In the genomic region with DNA sequence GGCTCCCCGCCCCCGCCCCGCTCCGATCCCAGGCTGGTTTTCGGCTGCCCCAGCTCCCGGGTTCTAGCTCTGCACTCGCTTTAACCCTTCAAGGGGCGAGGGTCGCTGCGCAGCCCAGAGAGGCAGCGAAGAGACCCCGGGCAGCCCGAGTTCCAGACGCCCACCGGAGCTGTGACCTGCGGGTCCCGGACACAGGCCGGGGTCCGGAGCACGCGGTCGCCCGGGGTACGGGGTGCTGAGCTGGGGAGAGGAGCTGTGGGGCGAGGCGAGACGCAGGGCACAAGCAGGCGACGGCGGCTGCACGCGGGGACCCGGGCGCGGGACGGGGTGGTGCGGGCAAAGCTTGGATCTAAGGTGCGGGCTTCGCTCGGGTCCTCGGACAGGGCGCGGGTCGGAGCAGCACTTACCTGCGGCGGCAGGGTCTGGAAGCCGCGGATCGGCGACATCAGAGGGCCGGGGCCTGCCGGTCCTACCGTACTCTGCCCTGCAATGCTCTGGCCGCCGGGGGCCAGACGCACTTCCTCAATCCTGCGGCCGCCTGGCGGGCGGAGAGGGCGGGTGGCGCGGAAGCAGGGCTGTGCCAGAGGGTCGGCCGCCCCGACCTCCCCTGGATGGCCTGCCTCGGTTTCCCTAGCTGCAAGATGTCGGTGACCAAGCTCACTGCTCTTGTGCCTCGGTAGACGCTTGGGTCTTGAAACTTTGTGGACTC, we compare ENCODE assay signal across 8 mouse cellular contexts. TPM values are rescaled to one million over a fixed set of nuclear protein-coding genes. Genes with fewer than 3 reads are reported as not detected.
DNase-seq lines count a peak whose midpoint lies in the region; ATAC-seq and TF ChIP-seq lines count a peak whose summit lies in the region.

A gene (minus strand): TSS at position 538 of the 709 bp plus-strand sequence.

- H3K9ac ChIP-seq in hindbrain, embryonic 14.5 days, result peak within 1 kb of the TSS; percentile 59
- peak within 1 kb of the TSS; percentile 97 for H3K9ac ChIP-seq in liver, adult 2 months (ENCODE audit: low read depth, low read length)
- peak within 1 kb of the TSS; percentile 67 for H3K9ac ChIP-seq in midbrain, embryonic 16.5 days (ENCODE audit: low read depth, low read length)

- peak; percentile 72 for ATAC-seq in hindbrain, embryonic 14.5 days (ENCODE audit: low FRiP score)
- ATAC-seq in midbrain, embryonic 16.5 days, result peak; percentile 69

- DNase-seq in layer of hippocampus, adult 11-12 months (ENCODE audit: low spot score), result peak; percentile 21
- no peak for DNase-seq in layer of hippocampus, adult 9-10 months (ENCODE audit: low spot score)
- peak; percentile 22 to 28 for DNase-seq in gastrocnemius, adult 8-10 months (ENCODE audit: low spot score in 2 of 2)
- no peak for DNase-seq in hindbrain, embryonic 14.5 days (ENCODE audit: low spot score)
- DNase-seq in liver, adult 2 months (ENCODE audit: extremely low read depth, low read depth, low spot score), result peak; percentile 50
- peak; percentile 68 for DNase-seq in testis, postnatal 10 days (ENCODE audit: low spot score)

- H3K36me3 ChIP-seq in hindbrain, embryonic 14.5 days (replicated peaks; ENCODE audit: control insufficient read depth, insufficient read depth), result no peaks in the 10 kb centered on the region
- no peaks in the 10 kb centered on the region for H3K36me3 ChIP-seq in liver, adult 2 months (ENCODE audit: control insufficient read depth, insufficient read depth, low read length)
- no peaks in the 10 kb centered on the region for H3K36me3 ChIP-seq in midbrain, embryonic 16.5 days (ENCODE audit: control insufficient read depth, insufficient read depth, low read length)

- no peaks in the 10 kb centered on the region; the same call in 1 of the 2 replicates for H3K4me1 ChIP-seq in bone marrow, adult 2 months (ENCODE audit: control insufficient read depth, insufficient read depth, low read length)
- peaks cover 3% of the 10 kb centered on the region for H3K4me1 ChIP-seq in hindbrain, embryonic 14.5 days (replicated peaks; ENCODE audit: control insufficient read depth, insufficient read depth, low read length)
- H3K4me1 ChIP-seq in liver, adult 2 months (ENCODE audit: control insufficient read depth, insufficient read depth, low read length), result peaks cover 4% of the 10 kb centered on the region
- H3K4me1 ChIP-seq in midbrain, embryonic 16.5 days (ENCODE audit: control insufficient read depth, insufficient read depth, low read length), result peaks cover 10% of the 10 kb centered on the region

- peak within 1 kb of the TSS; percentile 94 for H3K4me2 ChIP-seq in hindbrain, embryonic 14.5 days (replicated peaks)
- H3K4me2 ChIP-seq in midbrain, embryonic 16.5 days (ENCODE audit: low read length), result peak within 1 kb of the TSS; percentile 98

- peak within 1 kb of the TSS; percentile 77 for H3K4me3 ChIP-seq in bone marrow, adult 2 months (replicated peaks; ENCODE audit: control insufficient read depth, low read depth, low read length)
- H3K4me3 ChIP-seq in hindbrain, embryonic 14.5 days (replicated peaks; ENCODE audit: low read length), result peak within 1 kb of the TSS; percentile 54
- H3K4me3 ChIP-seq in liver, adult 2 months (ENCODE audit: insufficient read depth, low read depth, low read length), result peak within 1 kb of the TSS; percentile 89
- peak within 1 kb of the TSS; percentile 52 for H3K4me3 ChIP-seq in midbrain, embryonic 16.5 days (ENCODE audit: low read depth, low read length)

- no peaks in the 10 kb centered on the region for H3K9me3 ChIP-seq in hindbrain, embryonic 14.5 days (ENCODE audit: control insufficient read depth, low read length)
- no peaks in the 10 kb centered on the region for H3K9me3 ChIP-seq in midbrain, embryonic 16.5 days (replicated peaks; ENCODE audit: control insufficient read depth, low read length, poor library complexity, severe bottlenecking)

- peak; percentile 92; the same call in 1 of the 2 replicates for TF ChIP-seq POLR2A in bone marrow, adult 2 months (IDR thresholded peaks at IDR 0.05; ENCODE audit: borderline replicate concordance, control insufficient read depth, low read depth, low read length)
- TF ChIP-seq POLR2A in liver, adult 2 months (IDR thresholded peaks at IDR 0.05; ENCODE audit: extremely low read depth, insufficient read depth, low read length), result peak; percentile 62; the same call in 1 of the 2 replicates

- peaks cover 7% of the 10 kb centered on the region; the same call in 1 of the 2 replicates for H3K79me2 ChIP-seq in liver, adult 2 months (ENCODE audit: control insufficient read depth, insufficient read depth, low read length)

- TF ChIP-seq CTCF in bone marrow, adult 2 months (IDR thresholded peaks at IDR 0.05; ENCODE audit: control insufficient read depth, insufficient read depth, low read length), result peak; percentile 37; the same call in 1 of the 2 replicates
- TF ChIP-seq CTCF in liver, adult 2 months (IDR thresholded peaks at IDR 0.05; ENCODE audit: low read depth, low read length), result peak; percentile 58

- H3K27me3 ChIP-seq in hindbrain, embryonic 14.5 days (ENCODE audit: control insufficient read depth, insufficient read depth, low read length), result peaks cover 15% of the 10 kb centered on the region
- H3K27me3 ChIP-seq in liver, adult 2 months (ENCODE audit: control insufficient read depth, insufficient read depth, low read length), result no peaks in the 10 kb centered on the region
- peaks cover 3% of the 10 kb centered on the region for H3K27me3 ChIP-seq in midbrain, embryonic 16.5 days (ENCODE audit: control insufficient read depth, insufficient read depth, low read depth, low read length)

- peak within 1 kb of the TSS; percentile 65 for H3K27ac ChIP-seq in bone marrow, adult 2 months (ENCODE audit: control insufficient read depth, insufficient read depth, low read depth, low read length, poor library complexity)
- no peak within 1 kb of the TSS for H3K27ac ChIP-seq in hindbrain, embryonic 14.5 days
- peak within 1 kb of the TSS; percentile 72 for H3K27ac ChIP-seq in liver, adult 2 months (replicated peaks; ENCODE audit: insufficient read depth, low read depth, low read length)
- no peak within 1 kb of the TSS for H3K27ac ChIP-seq in midbrain, embryonic 16.5 days (ENCODE audit: low read length)

- under 1% methylated on average over 70 of the region's 70 CpGs for WGBS in bone marrow, adult 2 months
- WGBS in hindbrain, embryonic 14.5 days, result under 1% methylated on average over 68 of the region's 70 CpGs
- WGBS in liver, adult 2 months, result under 1% methylated on average over 69 of the region's 70 CpGs
- under 1% methylated on average over 70 of the region's 70 CpGs for WGBS in midbrain, embryonic 16.5 days

RNA-seq across cellular contexts. Expression of the gene that starts here (rescaled TPM):
- polyA plus RNA-seq in bone marrow, adult 2 months (2011; ENCODE audit: insufficient read depth, insufficient read length, low replicate concordance, missing spikeins), result 4.6 and 21.6 TPM in 2 replicates
- 1 to 10 TPM; 2.2 to 3.8 (median 2.9) TPM for total RNA-seq in gastrocnemius, adult 8-10 months (2022)
- polyA plus RNA-seq in hindbrain, embryonic 14.5 days (2014; fragmentation: Nextera tagmentation; extraction: Ambion mirVana), result 4.0 and 4.7 TPM in 2 replicates
- total RNA-seq in liver, adult 2 months (2014; rRNA removed), result 7.4 and 7.8 TPM in 2 replicates
- 10.4 and 15.0 TPM in 2 replicates for polyA plus RNA-seq in liver, adult 2 months (2012; rRNA removed)
- 2.8 and 3.4 TPM in 2 replicates for polyA plus RNA-seq in midbrain, embryonic 16.5 days (2015; fragmentation: Nextera tagmentation; extraction: Ambion mirVana)

Comparison
In these comparisons a context has a peak if more than half of its experiments do, and no peak if none do; other contexts are left out.
1. DNase-seq: peak in layer of hippocampus, adult 11-12 months (single experiment), gastrocnemius, adult 8-10 months (2 of 2), liver, adult 2 months (single experiment) and testis, postnatal 10 days (single experiment); none in layer of hippocampus, adult 9-10 months (single experiment) and hindbrain, embryonic 14.5 days (single experiment).
2. H3K27ac ChIP-seq: peak in bone marrow, adult 2 months (single experiment) and liver, adult 2 months (single experiment); none in hindbrain, embryonic 14.5 days (single experiment) and midbrain, embryonic 16.5 days (single experiment).
3. Peak in every context shown above with its lines, with median percentiles within 50 percentile points of each other: H3K4me3 ChIP-seq and H3K9ac ChIP-seq.